Mouse (Mus musculus) intestine, embryonic 16.5 days (tissue): Measurements from ENCODE around the gene Alg12. TPM values are rescaled to one million over a fixed set of nuclear protein-coding genes. Genes with fewer than 3 reads are reported as not detected.
"Not testable (repeated sequence)": the region's sequence is repeated elsewhere in the genome, so short reads cannot be mapped to it uniquely, and the experiment has no call there.

ENCODE experiments used
- ATAC-seq: fragments of 200-750 bp; cut with Nextera tagmentation; 2 replicates; pipeline ENCODE4 v1.8.0; 2017; ENCODE audit warnings: moderate TSS enrichment, moderate library complexity
- H3K27ac ChIP-seq: fragments of 300-500 bp; sonication (generic); 2 replicates; pipeline ENCODE4 v1.5.1; 2014; ENCODE audit warnings: mild to moderate bottlenecking, low read length
- H3K27me3 ChIP-seq: fragments of 300-500 bp; sonication (generic); replicated peaks from 2 replicates; pipeline ENCODE4 v1.6.1; 2014; ENCODE audit warnings: low read length, control low read depth, mixed read lengths; ENCODE audit not compliant: control insufficient read depth, insufficient read depth
- H3K36me3 ChIP-seq: fragments of 300-500 bp; sonication (generic); 2 replicates; pipeline ENCODE4 v1.6.1; 2014; ENCODE audit warnings: low read length, control low read depth; ENCODE audit not compliant: control insufficient read depth, insufficient read depth
- H3K4me1 ChIP-seq: fragments of 300-500 bp; sonication (generic); 2 replicates; pipeline ENCODE4 v1.6.1; 2014; ENCODE audit warnings: low read length, control low read depth, mixed read lengths; ENCODE audit not compliant: control insufficient read depth, insufficient read depth
- H3K4me2 ChIP-seq: fragments of 300-500 bp; sonication (generic); 2 replicates; pipeline ENCODE4 v1.6.1; 2014; ENCODE audit warnings: low read depth, low read length, control low read depth
- H3K4me3 ChIP-seq: fragments of 300-500 bp; sonication (generic); 2 replicates; pipeline ENCODE4 v1.5.1; 2014; ENCODE audit warnings: mild to moderate bottlenecking, low read length
- H3K9ac ChIP-seq: fragments of 300-500 bp; sonication (generic); 2 replicates; pipeline ENCODE4 v1.6.1; 2014; ENCODE audit warnings: low read depth, low read length
- H3K9me3 ChIP-seq: fragments of 300-500 bp; sonication (generic); 2 replicates; pipeline ENCODE4 v1.6.1; 2016; ENCODE audit warnings: low read length, control low read depth; ENCODE audit not compliant: control insufficient read depth
- WGBS: fragments of 180-500 bp; shearing (Covaris S2); extraction: QIAGEN DNeasy Blood & Tissue Kit; methylation state at CpG from one replicate; pipeline ENCODE4 v1.1.7; 2014; 5-methylcytosine and 5-hydroxymethylcytosine counted together
- polyA plus RNA-seq: library from polyadenylated mRNA; unstranded; fragments of >200 nt; fragmentation: Nextera tagmentation; extraction: Ambion mirVana; gene quantifications from 2 replicates; pipeline ENCODE4 v1.2.1, GENCODE M21; 2015

Alg12 gene
- polyA plus RNA-seq, 1 experiment from 2014 or later = 16.9 TPM

DNA sequence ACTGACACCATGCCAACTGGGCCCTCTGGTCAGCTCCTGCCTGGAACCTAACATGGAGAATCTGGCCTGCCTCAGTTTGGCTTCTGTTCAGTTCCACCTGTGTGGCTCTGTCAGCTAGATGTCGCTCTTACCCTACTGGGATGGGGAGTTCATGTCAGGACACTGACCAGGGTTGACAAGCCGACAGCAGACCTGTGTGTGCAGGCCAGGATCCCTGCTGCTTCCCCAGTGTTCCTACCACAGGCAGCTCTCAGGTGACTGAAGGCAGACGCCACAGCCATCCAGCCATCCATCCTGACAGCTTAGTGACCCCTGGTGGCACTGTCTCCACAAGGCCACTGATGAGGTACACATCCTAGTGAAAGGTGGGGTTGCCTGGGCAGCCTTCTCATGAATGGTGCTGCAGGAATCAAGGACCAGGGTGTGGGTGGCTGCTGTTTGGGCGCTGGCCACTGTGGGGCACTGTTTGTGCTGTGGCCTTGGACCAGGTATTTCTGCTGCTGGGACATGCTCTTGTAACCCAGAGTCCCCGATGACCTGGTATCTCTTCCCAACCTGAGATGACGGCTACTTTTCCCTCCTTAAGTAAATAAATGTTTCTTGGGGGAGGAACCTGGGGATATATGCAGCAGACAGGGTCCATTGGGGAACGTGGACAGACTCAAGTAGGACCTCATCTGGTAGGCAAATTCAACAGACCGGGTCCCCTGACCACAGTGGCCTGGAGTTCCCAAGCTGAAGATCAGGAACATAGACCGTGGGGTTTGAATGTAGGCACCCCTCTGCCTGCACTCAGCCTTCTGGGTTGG is 9.1 kb upstream of the Alg12 start:
- WGBS = 24% methylated on average over 9 of the region's 9 CpGs
- H3K9me3 ChIP-seq = no peaks in the 10 kb centered on the region
- no peaks in the 10 kb centered on the region for H3K27me3 ChIP-seq
- H3K4me3 ChIP-seq = no peak overlapping the region
- H3K4me2 ChIP-seq = no peak overlapping the region
- H3K27ac ChIP-seq = no peak overlapping the region
- peaks cover 3% of the 10 kb centered on the region; the same call in 1 of the 2 replicates for H3K36me3 ChIP-seq
- H3K4me1 ChIP-seq = peaks cover 9% of the 10 kb centered on the region; the same call in 1 of the 2 replicates
- ATAC-seq = peak; percentile 69
- no peak overlapping the region for H3K9ac ChIP-seq

DNA sequence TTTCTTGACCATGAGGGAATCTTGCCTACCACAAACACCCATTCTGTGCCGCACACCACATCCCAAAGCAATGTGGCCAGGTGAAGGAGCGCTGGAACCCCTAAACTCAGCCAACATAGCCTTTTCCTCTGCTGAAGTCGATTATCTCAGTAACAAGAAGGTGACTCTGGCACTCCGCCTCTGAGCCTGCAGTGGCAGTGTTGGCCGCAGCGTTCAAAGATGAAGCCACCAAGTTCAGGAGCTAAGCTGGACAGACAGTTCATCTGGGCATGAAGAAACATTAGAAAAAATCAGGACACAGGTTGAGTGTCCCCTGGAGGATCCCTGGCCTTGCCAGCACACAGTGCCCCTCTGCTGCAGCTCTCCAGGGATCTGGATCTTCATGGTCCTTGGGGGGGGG is 8.3 kb upstream of the Alg12 start:
- Histone ChIP-seq H3K4me3 (no peak overlapping the region), H3K9me3 (no peaks in the 10 kb centered on the region), H3K4me2 (no peak overlapping the region), H3K27ac (no peak overlapping the region), H3K4me1 (peaks cover 6% of the 10 kb centered on the region; the same call in 1 of the 2 replicates), H3K9ac (no peak overlapping the region), H3K36me3 (peaks cover 8% of the 10 kb centered on the region; the same call in 1 of the 2 replicates), H3K27me3 (no peaks in the 10 kb centered on the region)
- WGBS = 93% methylated on average over 6 of the region's 6 CpGs
- no peak for ATAC-seq

DNA sequence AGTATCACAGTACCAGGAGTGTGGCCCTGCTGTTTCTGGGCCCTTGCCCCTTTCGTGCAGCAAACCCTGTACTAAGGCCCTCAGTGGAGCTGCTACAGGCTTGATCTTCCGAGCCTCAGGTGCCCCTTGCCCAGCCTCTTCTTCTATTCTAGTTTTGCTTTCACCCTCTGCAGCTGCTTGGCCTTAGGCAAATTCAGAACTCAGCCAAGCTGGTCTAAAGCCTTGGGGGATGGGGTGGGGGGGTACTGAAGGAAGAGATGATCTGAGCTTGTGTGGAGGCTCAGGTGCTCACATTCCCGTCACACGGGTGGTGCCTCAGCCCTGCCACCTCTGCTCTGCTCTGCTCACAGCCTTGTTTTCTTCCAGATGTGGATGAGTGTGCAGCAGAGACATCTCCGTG is 4.3 kb upstream of the Alg12 start:
- no peak overlapping the region for H3K27ac ChIP-seq
- no peak for ATAC-seq
- no peaks in the 10 kb centered on the region for H3K27me3 ChIP-seq
- H3K4me2 ChIP-seq = no peak overlapping the region
- no peaks in the 10 kb centered on the region for H3K9me3 ChIP-seq
- no peak overlapping the region for H3K4me3 ChIP-seq
- WGBS = 91% methylated on average over 5 of the region's 5 CpGs
- no peak overlapping the region for H3K9ac ChIP-seq
- H3K4me1 ChIP-seq = peaks cover 18% of the 10 kb centered on the region
- peaks cover 9% of the 10 kb centered on the region; the same call in 1 of the 2 replicates for H3K36me3 ChIP-seq

DNA sequence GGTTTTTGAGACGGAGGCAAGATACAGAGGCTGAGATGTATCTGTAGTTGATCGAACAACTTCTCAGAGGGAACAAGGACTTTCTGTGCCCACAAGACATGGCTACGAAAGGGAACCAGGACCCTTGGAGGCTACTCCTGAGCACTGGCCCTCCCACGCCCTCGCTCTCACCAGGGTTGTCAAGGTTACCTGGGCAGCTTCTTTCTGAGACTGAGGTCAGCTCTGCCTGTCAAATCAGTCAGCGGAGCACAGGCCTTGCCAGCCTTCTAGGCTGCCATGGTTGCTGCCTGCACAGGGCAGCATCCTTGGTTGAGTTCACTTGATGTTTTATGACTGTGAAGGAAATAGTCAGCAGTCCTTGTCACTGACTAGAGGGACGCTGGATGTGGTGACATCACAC is 3.4 kb upstream of the Alg12 start:
- 95% methylated on average over 7 of the region's 7 CpGs for WGBS
- H3K27ac ChIP-seq = no peak overlapping the region
- peaks cover 19% of the 10 kb centered on the region for H3K4me1 ChIP-seq
- H3K9me3 ChIP-seq = no peaks in the 10 kb centered on the region
- H3K9ac ChIP-seq = no peak overlapping the region
- no peaks in the 10 kb centered on the region for H3K27me3 ChIP-seq
- H3K4me2 ChIP-seq = no peak overlapping the region
- H3K36me3 ChIP-seq = peaks cover 9% of the 10 kb centered on the region; the same call in 1 of the 2 replicates
- H3K4me3 ChIP-seq = no peak overlapping the region
- no peak for ATAC-seq

DNA sequence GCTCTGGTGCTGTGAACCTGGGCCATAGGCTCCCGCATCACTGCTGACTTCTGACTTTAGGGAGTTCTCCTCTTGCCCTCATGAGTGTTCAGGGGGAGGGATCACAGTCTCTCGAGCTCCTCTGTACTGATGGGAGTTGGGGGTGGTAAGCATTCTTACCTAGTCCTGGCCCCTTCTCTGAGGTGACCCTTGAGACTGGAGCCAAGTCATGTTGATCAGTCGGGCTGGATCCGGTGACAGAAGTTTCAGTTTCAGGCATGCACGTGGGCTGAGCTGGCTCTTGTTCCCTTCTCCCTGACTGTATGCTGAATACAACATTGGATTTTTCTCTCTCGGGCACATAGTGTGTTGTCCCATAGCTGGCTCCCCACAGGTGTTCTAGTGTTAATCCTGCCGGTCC is 2.3 kb upstream of the Alg12 start:
- no peak overlapping the region for H3K27ac ChIP-seq
- peak overlapping the region; percentile 19; the same call in 1 of the 2 replicates for H3K9ac ChIP-seq
- no peaks in the 10 kb centered on the region for H3K9me3 ChIP-seq
- peaks cover 9% of the 10 kb centered on the region; the same call in 1 of the 2 replicates for H3K36me3 ChIP-seq
- no peak overlapping the region for H3K4me3 ChIP-seq
- H3K27me3 ChIP-seq = no peaks in the 10 kb centered on the region
- 0 out of 2 replicates have a peak overlapping the region, but pooled peaks have one; percentile 6 for H3K4me2 ChIP-seq
- ATAC-seq = no peak
- peaks cover 19% of the 10 kb centered on the region for H3K4me1 ChIP-seq
- WGBS = 83% methylated on average over 7 of the region's 7 CpGs

DNA sequence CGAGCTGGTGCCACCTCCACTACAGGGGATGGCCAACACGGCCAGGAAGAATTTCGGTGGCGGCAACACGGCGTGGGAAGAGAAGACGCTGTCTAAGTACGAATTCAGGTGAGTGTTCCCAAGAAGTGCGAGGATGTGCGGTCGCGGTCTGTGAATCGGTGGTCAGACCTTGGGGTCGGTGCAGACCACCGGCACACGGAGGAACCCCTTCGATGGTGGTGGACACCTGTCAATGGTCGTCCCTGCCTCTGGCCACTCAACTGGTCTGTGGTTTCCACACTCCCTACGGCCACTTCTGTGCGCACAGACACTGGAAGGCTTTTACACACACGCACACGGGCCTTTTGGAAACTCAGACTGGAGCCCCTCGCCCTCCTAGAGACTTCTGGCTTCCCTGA is 787 bp upstream of the Alg12 start:
- Histone ChIP-seq H3K9ac (peak overlapping the region; percentile 90), H3K27ac (no peak overlapping the region; the same call in 1 of the 2 replicates)

DNA sequence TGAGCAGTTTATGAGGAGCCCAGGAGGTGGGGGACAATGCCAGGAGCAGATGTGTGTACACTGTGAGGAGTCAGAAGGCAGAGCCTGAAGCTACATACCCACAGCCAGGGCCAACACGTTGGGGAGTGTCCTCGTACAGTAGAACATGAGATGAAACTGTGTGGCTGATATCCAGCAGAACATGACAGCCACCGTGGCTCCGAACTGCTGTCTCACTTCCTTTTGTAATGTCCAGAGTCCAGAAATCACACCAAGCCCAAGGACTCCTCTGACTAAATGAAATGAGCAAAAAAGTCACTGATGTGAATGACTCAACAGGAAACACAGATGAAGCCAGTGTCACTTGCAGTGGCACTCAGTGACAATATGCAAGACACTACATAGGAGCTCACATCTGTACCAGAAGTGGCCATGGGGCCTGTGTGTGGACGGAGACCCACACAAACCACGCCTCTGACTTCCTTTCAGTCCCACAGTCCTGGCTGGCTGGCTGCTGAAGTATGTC is 3.9 kb downstream of the Alg12 start:
- WGBS = 89% methylated on average over 6 of the region's 6 CpGs
- Histone ChIP-seq H3K27me3 (no peaks in the 10 kb centered on the region), H3K4me3 (no peak overlapping the region), H3K36me3 (peaks cover 19% of the 10 kb centered on the region), H3K4me2 (no peak overlapping the region), H3K27ac (no peak overlapping the region), H3K4me1 (peaks cover 7% of the 10 kb centered on the region), H3K9ac (no peak overlapping the region), H3K9me3 (no peaks in the 10 kb centered on the region)
- no peak for ATAC-seq

More for the DNA sequence above, 787 bp upstream of the Alg12 start:
- peaks cover 19% of the 10 kb centered on the region for H3K4me1 ChIP-seq
- H3K4me2 ChIP-seq = peak overlapping the region; percentile 73
- no peak; the same call in 1 of the 2 replicates for ATAC-seq
- peaks cover 19% of the 10 kb centered on the region for H3K36me3 ChIP-seq
- H3K4me3 ChIP-seq = peak overlapping the region; percentile 86
- no peaks in the 10 kb centered on the region for H3K9me3 ChIP-seq
- under 1% methylated on average over 23 of the region's 23 CpGs for WGBS
- no peaks in the 10 kb centered on the region for H3K27me3 ChIP-seq

DNA sequence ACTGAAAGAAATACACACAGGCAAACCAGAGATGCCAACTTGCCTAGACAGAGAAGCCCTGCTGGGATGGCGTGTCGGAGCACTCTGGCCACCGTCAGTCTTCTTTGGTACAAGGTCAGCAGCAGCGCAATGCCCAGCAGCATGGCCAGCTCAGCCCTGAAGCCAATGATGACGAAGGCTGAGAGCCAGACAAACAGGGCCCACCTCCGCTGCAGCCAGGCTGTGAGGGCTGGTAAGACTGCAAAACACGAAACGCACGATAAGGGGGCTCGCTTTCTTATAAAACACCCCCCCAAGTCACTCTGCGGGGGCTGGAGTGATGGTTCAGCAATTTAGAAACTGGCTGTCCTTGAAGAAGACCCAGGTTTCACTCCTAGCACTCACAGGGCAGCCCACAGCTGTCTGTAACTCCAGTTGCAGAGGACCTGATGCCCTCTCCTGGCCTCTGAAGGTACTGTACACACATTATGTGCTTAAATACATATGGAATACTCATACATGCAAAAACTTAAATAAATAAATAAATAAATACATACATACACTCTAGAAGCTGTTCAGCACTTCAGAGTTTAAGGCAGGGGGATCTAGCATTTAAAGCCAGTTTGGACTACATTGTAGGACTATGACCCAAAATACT is 4.6 kb downstream of the Alg12 start:
- Histone ChIP-seq H3K36me3 (peaks cover 19% of the 10 kb centered on the region), H3K4me3 (no peak overlapping the region), H3K9me3 (no peaks in the 10 kb centered on the region), H3K4me1 (peaks cover 4% of the 10 kb centered on the region), H3K4me2 (no peak overlapping the region), H3K27ac (no peak overlapping the region), H3K9ac (no peak overlapping the region), H3K27me3 (no peaks in the 10 kb centered on the region)
- WGBS = 92% methylated on average over 11 of the region's 11 CpGs
- no peak for ATAC-seq

DNA sequence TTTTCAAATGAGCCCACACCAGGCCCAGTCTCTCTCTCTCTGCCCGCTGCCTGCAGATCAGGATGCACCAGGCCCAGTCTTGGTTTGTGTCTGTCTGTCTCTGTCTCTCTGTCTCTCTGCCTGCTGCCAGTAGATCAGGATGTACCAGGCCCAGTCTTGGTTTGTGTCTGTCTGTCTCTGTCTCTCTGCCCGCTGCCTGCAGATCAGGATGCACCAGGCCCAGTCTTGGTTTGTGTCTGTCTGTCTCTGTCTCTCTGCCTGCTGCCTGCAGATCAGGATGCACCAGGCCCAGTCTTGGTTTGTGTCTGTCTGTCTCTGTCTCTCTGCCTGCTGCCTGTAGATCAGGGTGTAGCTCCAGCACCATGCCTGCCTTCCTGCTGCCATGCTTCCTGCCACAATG is 5.2 kb downstream of the Alg12 start:
- peaks cover 19% of the 10 kb centered on the region for H3K36me3 ChIP-seq
- not testable (repeated sequence) for H3K4me2 ChIP-seq, H3K9me3 ChIP-seq, H3K27ac ChIP-seq, ATAC-seq, H3K9ac ChIP-seq, H3K27me3 ChIP-seq, H3K4me3 ChIP-seq, H3K4me1 ChIP-seq
- 93% methylated on average over 2 of the region's 2 CpGs for WGBS
